Mouse (Mus musculus): ENCODE measurements around the gene Mybbp1a.

DNA sequence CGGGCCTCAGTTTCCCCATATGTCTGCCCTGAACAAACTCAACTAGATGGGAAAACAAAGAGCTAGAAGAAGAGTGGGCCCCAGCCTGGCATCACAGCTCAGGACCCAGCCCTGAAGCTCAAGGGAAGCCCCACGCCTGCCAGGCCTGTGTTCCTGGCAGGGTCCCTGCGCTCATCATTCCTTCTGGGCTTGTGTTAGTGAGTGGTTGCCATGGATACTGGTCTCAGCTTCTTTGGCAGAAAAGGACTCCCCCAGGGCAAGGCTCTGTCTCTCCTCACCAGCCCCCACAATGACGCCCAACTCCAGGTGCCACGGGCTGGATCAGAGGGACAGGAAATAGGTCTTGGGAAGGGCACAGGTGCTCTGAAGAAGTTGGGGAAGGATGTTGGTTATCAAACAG, 44.0 kb downstream of the Mybbp1a start:
- TF ChIP-seq CTCF (IDR thresholded peaks at IDR 0.05; ENCODE audit: insufficient read depth, low read length) (no peak), POLR2A (IDR thresholded peaks at IDR 0.05; ENCODE audit: borderline replicate concordance, extremely low read depth, low read depth, low read length) (no peak)

Measured in lung, adult 2 months (tissue).